Mouse (Mus musculus): ENCODE measurements around the gene Zfp574.

DNA sequence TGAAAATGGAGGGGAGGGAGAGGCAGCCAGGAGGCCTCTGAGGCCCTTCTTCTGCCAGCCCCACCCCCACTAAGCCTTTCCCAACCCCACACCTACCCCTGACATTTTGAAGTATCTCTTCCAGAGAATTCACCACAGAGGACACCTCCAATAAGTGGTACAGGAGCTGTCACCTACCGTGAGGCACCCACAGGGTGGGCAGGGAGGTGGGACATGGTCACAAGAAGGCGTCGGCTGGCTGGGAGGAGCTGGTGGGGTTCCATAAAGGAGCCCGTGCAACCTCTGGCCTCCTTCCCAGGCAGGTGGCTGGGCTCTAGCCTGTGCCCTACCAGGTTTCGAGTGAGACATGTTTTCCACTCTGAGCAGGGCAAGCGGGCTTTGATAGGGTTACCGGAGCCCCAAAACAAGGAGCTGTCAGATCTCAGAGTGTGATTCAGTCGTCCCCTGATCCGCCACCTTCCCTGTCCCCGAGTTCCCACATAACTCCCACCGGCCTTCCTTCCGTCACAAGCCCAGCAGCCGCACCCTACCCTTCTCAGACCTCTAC is 48.9 kb downstream of the Zfp574 start:
- no peak for TF ChIP-seq CTCF (IDR thresholded peaks at IDR 0.05; ENCODE audit: low read depth)
- TF ChIP-seq EP300 (optimal IDR thresholded peaks at IDR 0.05), result no peak
